ENCODE assay signal across 9 mouse cellular contexts in the genomic region with DNA sequence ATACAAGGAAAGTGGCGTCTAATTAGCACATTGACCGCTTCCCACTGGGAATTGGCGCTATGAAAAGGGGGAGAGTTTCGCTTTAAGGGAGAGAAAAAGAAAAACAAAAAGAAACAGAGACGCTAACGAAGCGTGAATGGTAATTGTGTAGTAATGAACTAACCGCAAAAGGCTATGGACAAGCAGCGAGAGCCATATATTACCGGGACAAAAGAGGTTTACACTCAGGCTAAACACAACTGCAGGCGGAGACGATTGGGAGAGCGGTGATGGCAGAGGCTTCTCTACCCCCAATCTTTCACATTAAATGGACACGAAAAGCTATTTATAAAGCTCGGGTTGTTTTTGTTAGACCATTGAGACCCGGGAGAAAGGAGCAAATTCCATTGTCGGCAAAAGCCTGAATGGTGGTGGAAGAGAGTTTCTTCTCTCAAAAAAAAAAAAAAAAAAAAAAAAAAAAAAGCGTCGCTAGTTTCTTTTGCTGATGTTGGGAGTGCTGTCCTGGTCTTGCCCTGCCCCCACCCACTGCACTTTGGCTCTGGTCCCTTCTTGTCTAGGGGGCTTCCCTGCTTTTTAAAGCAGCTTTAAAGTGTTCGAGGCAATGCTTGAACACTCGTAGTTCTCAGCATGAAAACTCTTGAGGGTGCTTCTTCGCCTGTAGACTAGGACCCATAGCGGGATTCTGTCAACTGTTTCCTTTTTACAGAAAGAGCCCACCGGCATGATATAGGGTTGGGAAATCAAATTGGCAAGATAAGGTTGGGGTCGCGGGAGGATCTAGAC. TPM values are rescaled to one million over a fixed set of nuclear protein-coding genes. Genes with fewer than 3 reads are reported as not detected.
DNase-seq lines count a peak whose midpoint lies in the region; ATAC-seq lines count a peak whose summit lies in the region.
"Had no signal": no experiment of that assay in that cellular context is flagged by ENCODE, and none has a peak within 500 bp of the region (broad histone marks: within the 10 kb centered on the region; RNA-seq: fewer than 3 reads in every experiment).

No protein-coding gene starts in this region.

- peaks cover 88% of the 10 kb centered on the region for H3K27me3 ChIP-seq in lung, embryonic 16.5 days (ENCODE audit: control insufficient read depth, insufficient read depth, low read depth, low read length)
- peaks cover 99% of the 10 kb centered on the region for H3K27me3 ChIP-seq in forebrain, embryonic 13.5 days
- peaks cover 95% of the 10 kb centered on the region for H3K27me3 ChIP-seq in liver, embryonic 13.5 days
- peaks cover 79% of the 10 kb centered on the region for H3K27me3 ChIP-seq in stomach, embryonic 15.5 days (replicated peaks)

- H3K4me1 ChIP-seq in lung, embryonic 16.5 days (replicated peaks; ENCODE audit: control insufficient read depth, insufficient read depth, low read length): peaks cover 36% of the 10 kb centered on the region
- peaks cover 48% of the 10 kb centered on the region for H3K4me1 ChIP-seq in forebrain, embryonic 13.5 days
- 0 out of 2 replicates have a peak, but pooled peaks cover 7% of the 10 kb centered on the region for H3K4me1 ChIP-seq in liver, embryonic 13.5 days (replicated peaks)
- H3K4me1 ChIP-seq in stomach, embryonic 15.5 days: peaks cover 10% of the 10 kb centered on the region; the same call in 1 of the 2 replicates

- H3K4me3 ChIP-seq in lung, embryonic 16.5 days (ENCODE audit: low read length): peak overlapping the region; percentile 55
- H3K4me3 ChIP-seq in forebrain, embryonic 13.5 days: peak overlapping the region; percentile 27
- peak overlapping the region; percentile 38 for H3K4me3 ChIP-seq in liver, embryonic 13.5 days (replicated peaks)
- peak overlapping the region; percentile 41 for H3K4me3 ChIP-seq in stomach, embryonic 15.5 days (replicated peaks)

- DNase-seq in lung, postnatal 36 days: no peak
- no peak for DNase-seq in liver, embryonic 13.5 days
- no peak for DNase-seq in testis, postnatal 10 days (ENCODE audit: low spot score)
- no peak for DNase-seq in gastrocnemius, postnatal 36 days
- no peak for DNase-seq in spleen, postnatal 4 days (ENCODE audit: low spot score in 2 of 2)

- intact Hi-C loops in gastrocnemius, postnatal 36 days (cut with DNase I): no loop called here

- 1% methylated on average over 26 of the region's 26 CpGs for whole genome bisulfite sequencing in lung, embryonic 16.5 days
- under 1% methylated on average over 25 of the region's 26 CpGs for WGBS in forebrain, embryonic 13.5 days
- WGBS in liver, embryonic 13.5 days (ENCODE audit: insufficient replicate concordance): 2% methylated on average over 26 of the region's 26 CpGs
- 2% methylated on average over 26 of the region's 26 CpGs for WGBS in stomach, embryonic 15.5 days

- H3K27ac ChIP-seq in lung, embryonic 16.5 days (ENCODE audit: low read length): no peak overlapping the region
- no peak overlapping the region for H3K27ac ChIP-seq in forebrain, embryonic 13.5 days
- no peak overlapping the region for H3K27ac ChIP-seq in liver, embryonic 13.5 days
- H3K27ac ChIP-seq in stomach, embryonic 15.5 days: no peak overlapping the region

- H3K4me2 ChIP-seq in lung, embryonic 16.5 days (ENCODE audit: low read depth, low read length): peak overlapping the region; percentile 83
- H3K4me2 ChIP-seq in forebrain, embryonic 13.5 days: peak overlapping the region; percentile 61
- peak overlapping the region; percentile 55 for H3K4me2 ChIP-seq in liver, embryonic 13.5 days
- peak overlapping the region; percentile 73 for H3K4me2 ChIP-seq in stomach, embryonic 15.5 days

- no peaks in the 10 kb centered on the region for H3K9me3 ChIP-seq in lung, embryonic 16.5 days (ENCODE audit: control insufficient read depth, low read length)
- H3K9me3 ChIP-seq in forebrain, embryonic 13.5 days (replicated peaks): no peaks in the 10 kb centered on the region
- H3K9me3 ChIP-seq in liver, embryonic 13.5 days (replicated peaks): no peaks in the 10 kb centered on the region
- no peaks in the 10 kb centered on the region for H3K9me3 ChIP-seq in stomach, embryonic 15.5 days

- no peak overlapping the region for H3K9ac ChIP-seq in lung, embryonic 16.5 days (ENCODE audit: low read length)
- H3K9ac ChIP-seq in forebrain, embryonic 13.5 days: no peak overlapping the region
- no peak overlapping the region for H3K9ac ChIP-seq in liver, embryonic 13.5 days
- H3K9ac ChIP-seq in stomach, embryonic 15.5 days: no peak overlapping the region

- no peak for ATAC-seq in lung, embryonic 16.5 days (ENCODE audit: low read depth)
- ATAC-seq in forebrain, embryonic 13.5 days: peak; percentile 42; the same call in 1 of the 2 replicates
- no peak for ATAC-seq in liver, embryonic 13.5 days (ENCODE audit: low read depth)
- no peak for ATAC-seq in stomach, embryonic 15.5 days (ENCODE audit: insufficient read depth, low FRiP score, low read depth)

- no peaks in the 10 kb centered on the region for H3K36me3 ChIP-seq in lung, embryonic 16.5 days (ENCODE audit: control insufficient read depth, insufficient read depth, low read length)
- H3K36me3 ChIP-seq in forebrain, embryonic 13.5 days (ENCODE audit: poor library complexity, severe bottlenecking): no peaks in the 10 kb centered on the region
- no peaks in the 10 kb centered on the region for H3K36me3 ChIP-seq in liver, embryonic 13.5 days
- H3K36me3 ChIP-seq in stomach, embryonic 15.5 days: no peaks in the 10 kb centered on the region

RNA-seq across cellular contexts. Expression of gene Dbx1, which starts 2.2 kb away (rescaled TPM):
- polyA plus RNA-seq in lung, embryonic 16.5 days (2015; fragmentation: Nextera tagmentation; extraction: Ambion mirVana): not detected in 2 replicates
- 7.5 and 10.9 TPM in 2 replicates for polyA plus RNA-seq in forebrain, embryonic 13.5 days (2015; fragmentation: Nextera tagmentation; extraction: Ambion mirVana)
- 0.10 TPM in 2 replicates for polyA plus RNA-seq in liver, embryonic 13.5 days (2015; fragmentation: Nextera tagmentation; extraction: Ambion mirVana)
- 0.10 and 0.14 TPM in 2 replicates for polyA plus RNA-seq in stomach, embryonic 15.5 days (2015; fragmentation: Nextera tagmentation; extraction: Ambion mirVana)
- total RNA-seq in gastrocnemius, postnatal 36 days (2021): not detected
- total RNA-seq: hematopoietic stem cell, adult 5-6 weeks had no signal
